Mouse (Mus musculus): ENCODE data around the gene Cdh15.

The Cdh15 gene

DNA sequence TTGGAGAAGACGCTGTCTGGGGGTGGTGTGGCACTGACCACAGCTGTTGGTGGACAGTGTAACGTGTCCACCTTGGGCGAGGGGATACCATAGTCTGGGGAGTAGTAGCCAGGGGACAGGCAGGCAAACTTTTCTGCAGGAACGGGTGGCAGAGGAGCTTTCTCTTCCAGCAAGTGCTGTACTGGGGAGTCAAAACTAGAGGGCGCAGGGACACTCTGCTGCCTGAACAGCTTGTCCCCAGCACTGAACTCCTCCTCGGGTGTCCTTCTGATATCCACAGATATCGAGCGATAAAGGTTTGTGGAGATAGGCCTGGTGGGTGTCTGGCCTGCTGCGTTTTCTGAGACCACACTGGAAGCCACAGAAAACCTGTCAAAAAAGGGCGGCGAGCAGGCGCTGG is 43.7 kb downstream of the Cdh15 start:
- no peak for DNase-seq (ENCODE audit: inconsistent ontology term)

DNA sequence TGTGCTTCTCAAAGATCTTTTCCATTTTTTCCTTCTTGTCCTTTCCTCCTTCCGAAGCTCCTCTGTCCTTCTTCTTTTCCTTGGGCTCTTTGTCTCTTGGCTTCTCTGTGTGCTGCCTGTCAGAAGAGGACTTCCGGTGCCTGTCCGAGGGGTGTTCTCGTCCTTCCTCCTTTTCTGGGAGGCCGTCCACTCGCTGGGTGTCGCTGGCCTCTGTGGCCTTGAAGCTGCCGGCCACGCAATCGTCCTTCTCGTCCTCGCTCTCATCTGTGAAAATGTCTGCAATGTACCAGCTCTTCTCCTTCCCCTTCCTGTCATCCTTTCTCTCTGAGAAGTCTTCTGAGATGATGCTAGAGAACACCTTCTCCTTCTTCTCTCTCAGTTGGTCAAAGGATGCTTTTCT is 45.7 kb downstream of the Cdh15 start:
- no peak for DNase-seq (ENCODE audit: inconsistent ontology term)

- DNase-seq (ENCODE audit: inconsistent ontology term), result no peak
These were observed 48.6 kb downstream of the Cdh15 start for GRCm38 (mm10) chr8:122896317-122896716.

GRCm38 (mm10) chr8:122897200-122897599 is 49.4 kb downstream of the Cdh15 start:
- no peak for DNase-seq (ENCODE audit: inconsistent ontology term)

GRCm38 (mm10) chr8:122898018-122898417 is 50.3 kb downstream of the Cdh15 start:
- DNase-seq (ENCODE audit: inconsistent ontology term), result no peak

DNA sequence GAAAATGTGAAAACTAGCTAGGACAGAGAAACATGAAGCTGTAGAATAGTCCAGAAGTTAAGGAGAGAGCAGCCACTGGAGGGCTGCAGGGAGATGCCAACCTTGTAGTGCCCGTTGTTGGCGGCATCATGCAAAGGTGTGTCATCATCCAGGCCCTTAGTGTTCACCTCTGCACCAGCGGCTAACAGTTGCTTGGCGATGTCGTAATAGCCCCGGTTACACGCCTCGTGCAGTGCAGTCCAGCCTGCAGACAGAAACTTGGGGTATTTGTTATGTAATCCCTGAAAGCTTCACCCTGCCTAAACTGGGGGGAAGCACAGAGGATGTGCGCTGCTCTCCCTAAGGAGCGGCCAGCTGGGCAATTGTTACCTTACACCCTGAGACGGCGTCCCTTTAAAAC is 50.7 kb downstream of the Cdh15 start:
- no peak for DNase-seq (ENCODE audit: inconsistent ontology term)

DNA sequence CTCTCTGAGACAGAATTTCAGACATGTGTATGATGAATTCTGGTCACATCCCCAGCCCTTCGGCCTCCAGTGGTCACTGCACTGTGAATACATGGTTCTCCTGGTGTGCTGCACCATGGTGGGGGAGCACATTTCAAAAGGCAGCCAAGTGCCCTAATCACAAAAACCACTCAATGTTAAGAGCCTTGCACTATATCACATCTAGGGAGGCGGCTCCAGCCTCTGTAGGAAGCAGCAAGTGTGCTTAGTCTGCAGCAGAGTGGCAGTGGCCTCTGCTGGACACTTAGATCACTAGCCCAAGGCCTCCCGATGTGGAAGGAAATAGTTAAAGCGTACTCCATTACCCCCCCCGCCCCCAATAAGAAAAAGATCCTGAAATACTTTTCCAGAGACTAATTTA is 51.3 kb downstream of the Cdh15 start:
- DNase-seq (ENCODE audit: inconsistent ontology term), result no peak

DNA sequence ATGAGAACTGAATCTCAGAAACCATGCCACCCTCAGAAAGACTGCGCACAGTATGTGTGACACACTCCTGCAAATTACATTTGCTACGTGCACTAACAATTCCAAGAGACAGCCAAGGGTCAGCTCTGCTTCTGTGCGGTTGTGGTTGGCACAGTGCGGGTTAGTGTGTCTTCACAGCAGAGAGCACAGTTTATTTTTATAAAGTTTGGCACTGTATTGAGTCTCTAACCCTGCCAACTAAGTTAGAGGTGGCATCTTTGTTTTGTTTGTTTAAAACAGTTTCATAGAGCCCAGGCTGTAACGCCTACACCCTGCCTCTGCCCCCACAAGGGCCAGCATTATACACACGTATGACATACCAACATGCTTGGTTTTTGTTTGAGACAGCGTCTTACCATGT is 53.7 kb downstream of the Cdh15 start:
- no peak for DNase-seq (ENCODE audit: inconsistent ontology term)

GRCm38 (mm10) chr8:122901892-122902515 is 54.2 kb downstream of the Cdh15 start:
- DNase-seq (ENCODE audit: inconsistent ontology term), result no peak

GRCm38 (mm10) chr8:122902581-122902980 is 54.8 kb downstream of the Cdh15 start:
- no peak for DNase-seq (ENCODE audit: inconsistent ontology term)

DNA sequence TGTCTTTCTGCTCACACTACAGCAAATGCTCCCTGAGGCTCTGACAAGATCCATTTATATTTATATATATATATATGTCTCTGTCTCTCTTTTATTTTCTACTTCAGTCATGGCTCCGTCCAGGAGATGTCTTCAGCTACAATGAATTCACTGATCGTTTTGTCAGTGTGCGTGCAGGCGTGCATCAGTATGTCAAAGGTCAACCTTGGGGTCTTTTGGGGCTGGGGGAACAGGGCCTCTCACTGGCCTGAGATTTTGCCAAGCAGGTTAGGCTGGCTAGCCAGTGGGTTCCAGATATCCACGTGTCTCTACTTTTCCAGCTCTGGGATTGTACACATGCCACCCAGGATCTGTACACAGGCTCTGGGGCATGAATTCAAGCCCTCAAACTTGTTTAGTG is 55.2 kb downstream of the Cdh15 start:
- no peak for DNase-seq (ENCODE audit: inconsistent ontology term)

DNA sequence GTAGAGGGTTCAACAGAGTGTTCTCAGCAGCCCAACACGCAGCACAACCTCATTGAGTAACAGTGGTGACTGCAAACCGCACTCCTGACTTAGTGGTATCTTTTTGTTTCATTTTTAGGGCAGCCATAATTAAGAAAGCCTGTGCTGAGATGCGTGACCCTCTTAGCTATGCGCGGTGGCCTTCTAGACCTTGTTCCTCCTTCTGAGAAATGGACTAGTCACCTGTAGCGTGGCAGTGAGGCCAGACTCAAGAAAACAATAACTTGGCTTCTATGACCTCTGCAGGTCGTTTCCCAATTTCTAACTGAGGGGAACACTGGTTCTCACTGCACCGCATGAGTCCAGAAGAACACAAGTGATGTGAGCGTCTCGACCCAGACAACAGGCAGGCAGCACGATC is 56.7 kb downstream of the Cdh15 start:
- no peak for DNase-seq (ENCODE audit: inconsistent ontology term)

GRCm38 (mm10) chr8:122905346-122905745 is 57.6 kb downstream of the Cdh15 start:
- peak; percentile 90 for DNase-seq (ENCODE audit: inconsistent ontology term)

- DNase-seq (ENCODE audit: inconsistent ontology term), result peak; percentile 99
These were observed 58.8 kb downstream of the Cdh15 start for GRCm38 (mm10) chr8:122906463-122907021.

DNA sequence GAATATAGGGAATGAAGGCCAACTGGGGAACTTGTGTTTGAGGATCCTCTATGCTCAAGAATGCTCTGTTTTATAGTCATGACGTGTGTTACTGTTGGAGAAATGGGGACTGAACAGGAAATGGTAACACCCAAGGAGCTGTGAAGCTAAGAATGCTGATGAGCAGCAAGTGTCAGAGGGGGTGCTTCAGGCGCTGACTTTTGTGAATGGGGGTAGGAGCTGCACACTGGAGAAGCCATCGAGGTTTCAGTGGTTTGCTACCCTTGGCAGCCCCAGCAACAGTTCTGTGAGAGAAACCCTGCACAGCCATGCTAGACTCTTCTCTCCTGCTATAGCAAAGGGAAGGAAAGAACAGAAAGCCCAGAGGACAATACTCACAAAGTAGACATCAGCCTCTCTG is 64.4 kb downstream of the Cdh15 start:
- no peak for DNase-seq (ENCODE audit: inconsistent ontology term)

GRCm38 (mm10) chr8:122912871-122913270 is 65.1 kb downstream of the Cdh15 start:
- no peak for DNase-seq (ENCODE audit: inconsistent ontology term)

- DNase-seq (ENCODE audit: inconsistent ontology term), result no peak
These were observed 69.0 kb downstream of the Cdh15 start for GRCm38 (mm10) chr8:122916766-122917165.

Measured in Muller cell, postnatal 12 days (primary cell).